Mouse (Mus musculus) lung, embryonic 14.5 days (tissue): ENCODE measurements around the gene Tbl1xr1. TPM values are rescaled to one million over a fixed set of nuclear protein-coding genes. Genes with fewer than 3 reads are reported as not detected.
A peak's percentile ranks its signal among the peaks of the same experiment; 100 is the strongest.

Experiments
- ATAC-seq: fragments of 200-750 bp; cut with Nextera tagmentation; 2 replicates; pipeline ENCODE4 v1.8.0; 2017; ENCODE audit warnings: mild to moderate bottlenecking, moderate TSS enrichment, moderate library complexity; ENCODE audit not compliant: insufficient read depth
- DNase-seq: peaks from one replicate; pipeline ENCODE4 v3.0.0-alpha.2; 2015
- H3K27ac ChIP-seq: fragments of 300-500 bp; sonication (generic); 2 replicates; pipeline ENCODE4 v1.5.1; 2014; ENCODE audit warnings: low read depth, mild to moderate bottlenecking, moderate library complexity
- H3K27me3 ChIP-seq: fragments of 300-500 bp; sonication (generic); 2 replicates; pipeline ENCODE4 v1.6.1; 2014; ENCODE audit warnings: low read length, control low read depth; ENCODE audit not compliant: insufficient read depth
- H3K36me3 ChIP-seq: fragments of 300-500 bp; sonication (generic); 2 replicates; pipeline ENCODE4 v1.6.1; 2014; ENCODE audit warnings: control low read depth; ENCODE audit not compliant: insufficient read depth
- H3K4me1 ChIP-seq: fragments of 300-500 bp; sonication (generic); 2 replicates; pipeline ENCODE4 v1.6.1; 2014; ENCODE audit warnings: antibody characterized with exemption, control low read depth; ENCODE audit not compliant: insufficient read depth
- H3K4me2 ChIP-seq: fragments of 300-500 bp; sonication (generic); 2 replicates; pipeline ENCODE4 v1.6.1; 2014; ENCODE audit warnings: mild to moderate bottlenecking
- H3K4me3 ChIP-seq: fragments of 300-500 bp; sonication (generic); 2 replicates; pipeline ENCODE4 v1.5.1; 2014; ENCODE audit warnings: low read depth, low read length
- H3K9ac ChIP-seq: fragments of 300-500 bp; sonication (generic); 2 replicates; pipeline ENCODE4 v1.6.1; 2014
- H3K9me3 ChIP-seq: fragments of 300-500 bp; sonication (generic); 2 replicates; pipeline ENCODE4 v1.6.1; 2016; ENCODE audit warnings: low read depth, low read length, control low read depth
- CTCF ChIP-seq: IDR thresholded peaks from 2 replicates; pipeline ENCODE4 v1.5.1; 2016; ENCODE audit warnings: antibody characterized with exemption, low read depth
- WGBS: fragments of 180-500 bp; shearing (Covaris S2); extraction: QIAGEN DNeasy Blood & Tissue Kit; methylation state at CpG from one replicate; pipeline ENCODE4 v1.1.7; 2014; 5-methylcytosine and 5-hydroxymethylcytosine counted together
- polyA plus RNA-seq: library from polyadenylated mRNA; unstranded; fragments of >200 nt; fragmentation: Nextera tagmentation; extraction: Ambion mirVana; gene quantifications from 2 replicates; pipeline ENCODE4 v1.2.1, GENCODE M21; 2014

Tbl1xr1 gene
- polyA plus RNA-seq, 1 experiment from 2014 or later, result 33.3 TPM

DNA sequence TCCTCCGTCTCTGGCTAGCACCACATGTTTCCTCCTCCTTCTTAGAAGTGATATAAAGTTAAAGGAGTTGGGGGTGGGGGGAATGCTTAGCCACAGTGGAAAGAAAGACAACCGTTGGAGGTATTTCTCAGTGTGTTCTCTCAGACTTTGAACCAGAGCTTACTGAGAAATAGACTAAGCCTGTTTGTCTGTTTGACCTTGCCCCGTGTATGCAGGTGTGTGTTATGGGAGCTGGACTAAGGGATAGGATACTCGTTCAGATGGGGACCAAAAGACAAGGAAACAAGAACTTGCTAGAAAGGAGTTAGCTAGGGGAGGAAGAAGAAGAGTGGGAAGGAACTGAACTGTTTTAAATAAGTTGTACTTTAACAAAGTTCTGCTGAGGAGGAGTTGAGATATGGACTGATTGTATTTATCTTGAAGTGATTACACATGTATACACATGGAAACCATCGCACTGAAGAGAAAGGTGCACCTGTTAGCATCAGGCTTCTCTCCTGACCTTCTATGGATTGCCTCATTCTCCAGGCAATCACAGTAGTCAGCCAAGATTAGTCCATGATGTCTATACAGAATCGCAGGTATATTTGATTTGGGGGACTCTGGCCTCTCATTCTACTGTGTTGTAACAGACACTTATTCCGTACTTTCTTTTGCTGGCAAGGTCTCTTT, 117.9 kb downstream of the Tbl1xr1 start:
- WGBS, result 82% methylated on average over 7 of the region's 7 CpGs
- Histone ChIP-seq H3K9ac (no peak overlapping the region), H3K4me3 (no peak overlapping the region), H3K4me1 (no peaks in the 10 kb centered on the region), H3K9me3 (no peaks in the 10 kb centered on the region), H3K36me3 (peaks cover 77% of the 10 kb centered on the region), H3K4me2 (no peak overlapping the region), H3K27ac (no peak overlapping the region), H3K27me3 (no peaks in the 10 kb centered on the region)
- no peak for TF ChIP-seq CTCF
- DNase-seq, result no peak
- no peak for ATAC-seq

DNA sequence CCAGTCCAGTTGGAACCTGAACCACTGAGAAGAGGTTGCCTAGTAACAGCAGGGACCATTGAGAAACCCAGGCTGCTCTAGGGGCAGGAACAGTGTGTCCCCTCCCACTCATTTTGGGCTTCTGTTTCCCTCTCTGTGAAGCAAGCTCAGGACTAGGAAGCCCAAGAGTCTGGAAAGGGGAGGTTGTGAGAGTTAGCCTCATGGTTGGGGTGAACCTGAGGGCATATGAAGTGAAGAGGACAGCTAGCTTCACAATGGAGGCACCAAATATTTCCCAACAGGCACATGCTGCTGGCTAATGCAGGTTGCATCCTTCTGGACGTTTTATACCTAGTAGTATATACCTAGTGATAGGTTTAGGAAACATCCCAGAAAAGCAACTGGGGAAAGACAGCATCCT, 122.3 kb downstream of the Tbl1xr1 start:
- Histone ChIP-seq H3K4me2 (no peak overlapping the region), H3K4me3 (no peak overlapping the region), H3K27ac (no peak overlapping the region), H3K27me3 (no peaks in the 10 kb centered on the region), H3K4me1 (no peaks in the 10 kb centered on the region), H3K36me3 (peaks cover 74% of the 10 kb centered on the region), H3K9me3 (no peaks in the 10 kb centered on the region), H3K9ac (no peak overlapping the region)
- DNase-seq (no peak), ATAC-seq (no peak)
- WGBS, result 79% methylated on average over 1 of the region's 1 CpGs
- TF ChIP-seq CTCF, result no peak

DNA sequence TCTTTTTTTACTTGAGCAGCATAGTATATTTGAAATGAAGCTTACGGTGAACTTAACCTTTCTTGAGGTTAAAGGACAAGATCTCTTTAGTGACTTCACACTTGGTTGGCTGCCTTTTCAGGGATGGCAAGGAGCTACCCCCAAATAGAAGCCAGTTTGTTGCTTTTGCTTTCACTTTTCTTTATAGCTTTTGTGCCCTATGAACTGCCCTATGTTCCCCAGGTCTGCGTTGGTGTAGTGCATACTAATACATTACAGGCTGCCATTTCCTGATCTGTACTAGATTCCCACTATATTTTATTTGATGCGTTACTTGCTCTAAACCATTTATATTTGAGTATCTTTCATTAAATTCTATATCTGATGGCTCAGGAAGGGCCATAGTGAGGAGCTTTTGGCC, 127.7 kb downstream of the Tbl1xr1 start:
- 96% methylated on average over 3 of the region's 3 CpGs for WGBS
- no peaks in the 10 kb centered on the region for H3K27me3 ChIP-seq
- no peak overlapping the region for H3K27ac ChIP-seq
- ATAC-seq (no peak), DNase-seq (no peak)
- no peak overlapping the region for H3K4me2 ChIP-seq
- no peaks in the 10 kb centered on the region for H3K4me1 ChIP-seq
- no peak for TF ChIP-seq CTCF
- no peak overlapping the region for H3K9ac ChIP-seq
- H3K9me3 ChIP-seq, result no peaks in the 10 kb centered on the region
- H3K36me3 ChIP-seq, result peaks cover 54% of the 10 kb centered on the region
- H3K4me3 ChIP-seq, result no peak overlapping the region

DNA sequence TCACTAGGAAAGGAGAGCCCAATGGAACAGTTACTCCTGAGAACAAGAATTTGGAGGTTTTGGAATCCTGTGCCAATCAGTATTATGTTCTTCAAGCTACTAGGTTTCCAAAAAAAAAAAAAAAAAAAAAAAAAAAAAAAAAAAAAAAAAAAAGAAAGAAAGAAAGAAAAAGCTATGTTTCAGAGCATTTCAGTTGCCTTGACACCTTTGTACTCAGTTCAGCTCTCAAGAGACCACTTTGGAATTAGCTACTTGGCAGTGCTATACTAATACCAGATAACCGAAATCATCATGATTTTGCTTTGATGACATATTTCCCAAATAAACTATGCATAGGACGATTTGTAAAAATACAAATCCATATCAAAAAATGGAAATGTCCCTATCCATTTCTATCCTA, 145.1 kb downstream of the Tbl1xr1 start:
- Histone ChIP-seq H3K36me3 (no peaks in the 10 kb centered on the region), H3K4me2 (no peak overlapping the region), H3K4me3 (no peak overlapping the region), H3K9me3 (no peaks in the 10 kb centered on the region), H3K27ac (no peak overlapping the region), H3K4me1 (no peaks in the 10 kb centered on the region), H3K9ac (no peak overlapping the region), H3K27me3 (no peaks in the 10 kb centered on the region)
- DNase-seq, result no peak
- TF ChIP-seq CTCF, result no peak
- ATAC-seq, result no peak
- WGBS, result 71% methylated on average over 2 of the region's 2 CpGs

- no peaks in the 10 kb centered on the region for H3K27me3 ChIP-seq
- ATAC-seq (peak; percentile 38; the same call in 1 of the 2 replicates), DNase-seq (no peak)
- H3K4me1 ChIP-seq, result no peaks in the 10 kb centered on the region
- no peaks in the 10 kb centered on the region for H3K9me3 ChIP-seq
- no peak for TF ChIP-seq CTCF
- WGBS, result 41% methylated on average over 12 of the region's 12 CpGs
- no peaks in the 10 kb centered on the region for H3K36me3 ChIP-seq
- H3K4me3 ChIP-seq, result no peak overlapping the region
- no peak overlapping the region for H3K4me2 ChIP-seq
- no peak overlapping the region for H3K27ac ChIP-seq
- H3K9ac ChIP-seq, result no peak overlapping the region
Observed at GRCm38 (mm10) chr3:22222351-22222750, 145.9 kb downstream of the Tbl1xr1 start.

DNA sequence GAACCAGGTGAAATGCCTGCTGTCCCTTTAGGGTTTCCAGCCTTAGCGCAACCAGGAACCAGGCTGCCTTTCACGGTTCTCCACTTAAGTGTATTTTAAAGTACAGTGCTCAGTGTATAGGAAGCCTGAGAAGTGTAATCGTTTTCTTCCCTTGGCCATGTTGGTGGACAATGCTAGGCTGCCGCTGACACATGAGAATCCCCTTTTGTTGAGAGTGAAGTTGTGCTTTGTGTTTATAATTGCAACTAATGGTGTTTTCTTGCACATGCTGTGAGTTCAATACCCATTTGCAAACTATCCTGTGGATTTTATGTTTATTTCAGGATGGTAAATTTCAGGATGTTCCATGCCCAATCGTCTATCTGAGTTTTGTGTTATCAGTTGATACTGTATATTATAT, 146.6 kb downstream of the Tbl1xr1 start:
- Histone ChIP-seq H3K27me3 (no peaks in the 10 kb centered on the region), H3K4me2 (no peak overlapping the region), H3K4me1 (no peaks in the 10 kb centered on the region), H3K9ac (no peak overlapping the region), H3K4me3 (no peak overlapping the region), H3K9me3 (no peaks in the 10 kb centered on the region), H3K36me3 (no peaks in the 10 kb centered on the region), H3K27ac (no peak overlapping the region)
- WGBS, result 91% methylated on average over 5 of the region's 5 CpGs
- no peak for TF ChIP-seq CTCF
- ATAC-seq (no peak), DNase-seq (no peak)

DNA sequence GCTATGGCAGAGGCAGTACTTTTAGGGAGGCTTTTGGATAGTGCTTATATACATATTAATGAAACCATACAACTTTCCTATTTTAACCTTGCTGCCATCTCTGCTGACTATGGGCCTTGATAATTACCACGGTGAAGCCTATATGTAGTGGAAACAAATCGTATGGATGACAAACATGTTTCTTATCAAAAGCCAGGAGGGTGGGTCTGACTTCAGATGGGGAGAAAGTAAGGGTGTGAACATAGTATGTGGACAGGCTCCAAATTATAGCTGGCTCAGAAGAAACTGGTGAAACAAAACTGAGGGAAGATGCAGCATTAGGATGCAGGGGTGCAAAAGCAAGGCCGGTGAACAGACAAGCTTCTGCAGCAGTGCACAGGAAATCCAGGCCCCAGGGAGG, 151.6 kb downstream of the Tbl1xr1 start:
- TF ChIP-seq CTCF, result no peak
- no peaks in the 10 kb centered on the region for H3K36me3 ChIP-seq
- ATAC-seq (no peak), DNase-seq (no peak)
- no peaks in the 10 kb centered on the region for H3K4me1 ChIP-seq
- H3K4me3 ChIP-seq, result no peak overlapping the region
- H3K9ac ChIP-seq, result no peak overlapping the region
- 72% methylated on average over 3 of the region's 3 CpGs for WGBS
- H3K4me2 ChIP-seq, result no peak overlapping the region
- H3K27me3 ChIP-seq, result no peaks in the 10 kb centered on the region
- no peaks in the 10 kb centered on the region for H3K9me3 ChIP-seq
- no peak overlapping the region for H3K27ac ChIP-seq
